Mouse (Mus musculus) gastrocnemius, adult 8-10 months (tissue): ENCODE measurements at regions not wholly inside any gene's neighbourhood (a gene's known extent, or its start where the extent isn't known, plus 50 kb on each side); places are given as distances from the start of the nearest gene placed in this dataset.

Experiments used
- DNase-seq, 2 experiments: peaks; one replicate each; pipeline ENCODE4 v3.0.0; 2022; ENCODE audit warnings: low spot score in 2 of 2

DNA sequence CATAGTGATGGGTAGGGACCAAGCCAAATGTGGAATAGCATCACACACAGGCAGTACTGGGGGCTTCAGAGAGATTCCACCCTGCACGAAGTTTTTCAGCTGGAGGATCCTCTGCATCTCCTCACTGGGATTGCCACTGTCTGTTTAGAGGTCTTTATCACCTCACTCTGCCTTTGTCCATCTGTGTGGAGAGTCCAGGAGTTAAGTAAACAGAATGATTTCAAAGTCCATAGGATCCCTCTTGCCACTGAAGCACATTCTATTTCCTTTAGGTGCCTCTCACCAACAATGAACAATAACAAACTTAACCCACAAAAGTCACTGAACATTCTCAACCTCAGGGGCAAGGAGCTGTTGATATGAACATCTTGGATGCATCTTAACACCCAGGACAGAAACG, 82.7 kb downstream of the Lyplal1 start:
- DNase-seq, result no peak
